Mouse (Mus musculus): ENCODE measurements around the gene Flt3l. TPM values are rescaled to one million over a fixed set of nuclear protein-coding genes. Genes with fewer than 3 reads are reported as not detected.
"Not testable (repeated sequence)": the region's sequence is repeated elsewhere in the genome, so short reads cannot be mapped to it uniquely, and the experiment has no call there.

Flt3l gene
- polyA plus RNA-seq, 1 experiment from 2014 or later: 2.5 TPM

DNA sequence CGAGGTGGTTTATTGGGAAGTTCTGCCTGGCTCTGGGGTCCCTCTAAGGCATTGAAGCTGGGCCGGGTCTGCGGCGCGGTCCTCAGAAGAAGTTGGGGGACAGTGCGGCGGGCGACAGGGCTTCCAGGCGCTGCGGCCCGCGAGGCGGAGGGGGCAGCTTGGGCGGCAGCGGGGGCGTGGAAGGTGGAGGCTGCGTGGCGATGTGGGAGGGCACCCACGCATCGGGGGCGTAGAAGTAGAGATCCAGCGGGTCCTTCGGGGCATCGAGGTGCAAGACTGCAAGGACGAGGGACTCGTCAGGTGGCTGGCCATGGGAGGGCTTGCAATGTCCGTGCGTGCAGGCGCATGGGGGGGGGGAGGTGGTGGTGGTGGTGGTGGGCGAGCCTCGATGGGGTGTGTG is 40.1 kb upstream of the Flt3l start:
- peak overlapping the region; percentile 1; the same call in 1 of the 2 replicates for H3K4me3 ChIP-seq (ENCODE audit: low read length)
- H3K4me2 ChIP-seq (ENCODE audit: low read depth, low read length): no peak overlapping the region
- ATAC-seq: no peak
- 2% methylated on average over 31 of the region's 31 CpGs for WGBS
- no peaks in the 10 kb centered on the region for H3K9me3 ChIP-seq (ENCODE audit: control insufficient read depth, low read length)
- H3K27me3 ChIP-seq (replicated peaks; ENCODE audit: control insufficient read depth, insufficient read depth, low read length): peaks cover 73% of the 10 kb centered on the region
- 0 out of 2 replicates have a peak, but pooled peaks cover 8% of the 10 kb centered on the region for H3K4me1 ChIP-seq (ENCODE audit: control insufficient read depth, insufficient read depth, low read length)
- no peaks in the 10 kb centered on the region for H3K36me3 ChIP-seq (ENCODE audit: control insufficient read depth, insufficient read depth, low read length)
- no peak overlapping the region for H3K9ac ChIP-seq (ENCODE audit: low read depth, low read length)
- no peak overlapping the region for H3K27ac ChIP-seq (ENCODE audit: low read length)

DNA sequence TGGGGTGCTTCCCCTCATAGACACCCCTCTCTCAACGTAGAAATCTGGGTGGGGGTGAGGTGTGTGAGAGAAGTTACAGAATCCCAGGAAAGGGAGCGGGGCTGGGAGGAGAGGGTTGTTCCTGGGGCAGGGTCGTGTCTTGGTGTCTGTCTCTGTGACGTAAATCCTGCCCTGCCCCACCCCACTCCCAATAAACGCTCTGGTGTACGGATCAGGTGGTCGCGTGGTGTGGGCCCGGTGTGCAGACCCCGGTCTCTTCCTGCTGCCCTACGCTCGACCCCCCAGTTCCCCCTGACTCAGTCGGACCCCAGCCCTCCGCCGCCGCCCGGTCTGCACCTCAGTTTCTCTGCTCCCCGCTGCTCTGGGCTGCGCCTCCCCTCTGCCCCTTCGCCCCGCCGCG is 39.7 kb upstream of the Flt3l start:
- peaks cover 68% of the 10 kb centered on the region for H3K27me3 ChIP-seq (replicated peaks; ENCODE audit: control insufficient read depth, insufficient read depth, low read length)

DNA sequence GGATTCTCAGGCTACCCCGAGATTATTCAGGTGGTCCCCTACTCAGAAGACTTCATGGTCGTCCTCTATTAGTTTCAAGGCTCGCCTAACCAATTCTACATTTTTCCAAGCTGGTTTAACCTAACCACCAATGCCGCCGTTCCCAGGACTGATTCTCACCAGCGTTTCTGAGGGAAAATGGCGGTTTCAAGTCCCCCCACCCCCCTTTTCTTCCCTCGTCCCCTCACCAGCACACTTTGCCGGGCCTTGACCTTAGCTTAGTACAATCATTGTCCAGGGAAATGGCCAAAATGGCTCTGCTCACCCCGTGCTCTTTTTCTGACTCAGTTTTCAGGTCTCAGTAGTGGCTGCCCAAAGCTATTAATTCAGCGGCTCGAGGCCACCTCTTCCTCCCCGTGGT is 39.2 kb upstream of the Flt3l start:
- no peak overlapping the region for H3K4me3 ChIP-seq (ENCODE audit: low read length)

More for the DNA sequence above, 39.7 kb upstream of the Flt3l start:
- Histone ChIP-seq H3K27ac (ENCODE audit: low read length) (no peak overlapping the region), H3K9me3 (ENCODE audit: control insufficient read depth, low read length) (no peaks in the 10 kb centered on the region), H3K4me3 (ENCODE audit: low read length) (peak overlapping the region; percentile 1; the same call in 1 of the 2 replicates), H3K36me3 (ENCODE audit: control insufficient read depth, insufficient read depth, low read length) (no peaks in the 10 kb centered on the region), H3K9ac (ENCODE audit: low read depth, low read length) (no peak overlapping the region), H3K4me1 (ENCODE audit: control insufficient read depth, insufficient read depth, low read length) (0 out of 2 replicates have a peak, but pooled peaks cover 8% of the 10 kb centered on the region), H3K4me2 (ENCODE audit: low read depth, low read length) (no peak overlapping the region)
- ATAC-seq: no peak
- 2% methylated on average over 23 of the region's 23 CpGs for WGBS

DNA sequence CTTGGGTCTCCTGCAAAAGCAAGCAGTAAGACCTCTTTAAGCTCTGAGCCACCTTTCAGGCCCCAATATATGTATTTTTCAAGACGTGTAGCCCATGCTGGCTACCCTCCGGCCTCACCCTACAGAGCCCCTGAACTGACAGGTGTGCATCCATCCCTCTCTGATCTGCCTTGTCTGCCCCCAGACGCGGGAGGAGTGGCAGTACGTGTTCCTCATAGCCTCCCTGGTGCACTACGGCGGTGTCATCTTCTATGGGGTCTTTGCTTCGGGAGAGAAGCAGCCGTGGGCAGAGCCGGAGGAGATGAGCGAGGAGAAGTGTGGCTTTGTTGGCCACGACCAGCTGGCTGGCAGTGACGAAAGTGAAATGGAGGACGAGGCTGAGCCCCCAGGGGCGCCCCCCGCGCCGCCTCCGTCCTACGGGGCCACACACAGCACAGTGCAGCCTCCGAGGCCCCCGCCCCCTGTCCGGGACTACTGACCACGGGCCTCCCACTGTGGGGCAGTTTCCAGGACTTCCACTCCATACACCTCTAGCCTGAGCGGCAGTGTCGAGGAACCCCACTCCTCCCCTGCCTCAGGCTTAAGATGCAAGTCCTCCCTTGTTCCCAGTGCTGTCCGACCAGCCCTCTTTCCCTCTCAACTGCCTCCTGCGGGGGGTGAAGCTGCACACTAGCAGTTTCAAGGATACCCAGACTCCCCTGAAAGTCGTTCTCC is 38.5 kb upstream of the Flt3l start:
- H3K4me2 ChIP-seq (ENCODE audit: low read depth, low read length): no peak overlapping the region

More for the DNA sequence above, 39.2 kb upstream of the Flt3l start:
- WGBS: 4% methylated on average over 13 of the region's 13 CpGs
- Histone ChIP-seq H3K9me3 (ENCODE audit: control insufficient read depth, low read length) (peaks cover 4% of the 10 kb centered on the region; the same call in 1 of the 2 replicates), H3K27ac (ENCODE audit: low read length) (no peak overlapping the region), H3K36me3 (ENCODE audit: control insufficient read depth, insufficient read depth, low read length) (no peaks in the 10 kb centered on the region), H3K4me1 (ENCODE audit: control insufficient read depth, insufficient read depth, low read length) (0 out of 2 replicates have a peak, but pooled peaks cover 8% of the 10 kb centered on the region), H3K4me2 (ENCODE audit: low read depth, low read length) (no peak overlapping the region), H3K9ac (ENCODE audit: low read depth, low read length) (no peak overlapping the region), H3K27me3 (replicated peaks; ENCODE audit: control insufficient read depth, insufficient read depth, low read length) (peaks cover 64% of the 10 kb centered on the region)
- no peak for ATAC-seq

DNA sequence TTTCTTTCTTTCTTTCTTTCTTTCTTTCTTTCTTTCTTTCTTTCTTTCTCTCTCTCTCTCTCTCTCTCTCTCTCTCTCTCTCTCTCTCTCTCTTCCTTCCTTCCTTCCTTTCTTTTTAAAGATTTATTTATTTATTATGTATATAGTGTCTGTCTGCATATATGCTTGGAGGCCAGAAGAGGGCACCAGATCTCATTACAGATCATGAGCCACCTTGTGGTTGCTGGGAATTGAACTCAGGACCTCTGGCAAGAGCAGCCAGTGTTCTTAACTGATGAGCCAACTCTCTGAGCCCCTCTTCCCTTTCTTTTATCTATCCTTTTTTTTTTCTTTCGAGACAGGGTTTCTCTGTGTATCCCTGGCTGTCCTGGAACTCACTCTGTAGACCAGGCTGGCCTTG is 37.5 kb upstream of the Flt3l start:
- Histone ChIP-seq H3K9me3 (ENCODE audit: control insufficient read depth, low read length) (peaks cover 19% of the 10 kb centered on the region), H3K27me3 (replicated peaks; ENCODE audit: control insufficient read depth, insufficient read depth, low read length) (peaks cover 59% of the 10 kb centered on the region)
- not testable (repeated sequence) for ATAC-seq; H3K4me3 ChIP-seq (ENCODE audit: low read length); H3K4me2 ChIP-seq (ENCODE audit: low read depth, low read length); H3K36me3 ChIP-seq (ENCODE audit: control insufficient read depth, insufficient read depth, low read length); H3K9ac ChIP-seq (ENCODE audit: low read depth, low read length); H3K4me1 ChIP-seq (ENCODE audit: control insufficient read depth, insufficient read depth, low read length); H3K27ac ChIP-seq (ENCODE audit: low read length)
- 73% methylated on average over 1 of the region's 1 CpGs for WGBS

More for the DNA sequence above, 38.5 kb upstream of the Flt3l start:
- H3K4me3 ChIP-seq (ENCODE audit: low read length): peak overlapping the region; percentile 5; the same call in 1 of the 2 replicates
- H3K9me3 ChIP-seq (ENCODE audit: control insufficient read depth, low read length): peaks cover 10% of the 10 kb centered on the region
- H3K36me3 ChIP-seq (ENCODE audit: control insufficient read depth, insufficient read depth, low read length): no peaks in the 10 kb centered on the region
- WGBS: 5% methylated on average over 29 of the region's 29 CpGs
- peaks cover 61% of the 10 kb centered on the region for H3K27me3 ChIP-seq (replicated peaks; ENCODE audit: control insufficient read depth, insufficient read depth, low read length)
- 0 out of 2 replicates have a peak, but pooled peaks cover 8% of the 10 kb centered on the region for H3K4me1 ChIP-seq (ENCODE audit: control insufficient read depth, insufficient read depth, low read length)
- no peak overlapping the region for H3K27ac ChIP-seq (ENCODE audit: low read length)
- no peak; the same call in 1 of the 2 replicates for ATAC-seq
- H3K9ac ChIP-seq (ENCODE audit: low read depth, low read length): no peak overlapping the region

DNA sequence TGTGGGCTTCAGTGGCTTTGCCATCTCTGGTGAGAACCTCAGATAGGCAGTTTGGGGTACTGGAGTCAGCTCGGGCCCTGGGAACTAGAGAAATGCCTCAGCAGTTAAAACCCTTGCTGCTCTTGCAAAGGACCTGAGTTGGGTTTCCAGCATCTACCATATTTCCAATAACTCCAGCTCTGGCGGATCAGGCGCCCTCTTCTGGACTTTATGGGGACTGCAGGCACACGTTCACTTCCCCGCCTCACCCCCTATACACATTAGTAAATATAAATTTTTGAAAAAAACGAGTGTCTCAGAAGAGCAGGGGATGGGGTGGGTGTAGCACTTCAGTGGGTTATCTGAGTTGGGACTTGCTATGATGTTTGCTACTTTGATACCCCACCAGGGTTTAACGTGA is 36.7 kb upstream of the Flt3l start:
- no peak overlapping the region for H3K4me3 ChIP-seq (ENCODE audit: low read length)
- no peak overlapping the region for H3K27ac ChIP-seq (ENCODE audit: low read length)
- H3K9ac ChIP-seq (ENCODE audit: low read depth, low read length): no peak overlapping the region
- no peak for ATAC-seq
- no peaks in the 10 kb centered on the region for H3K36me3 ChIP-seq (ENCODE audit: control insufficient read depth, insufficient read depth, low read length)
- H3K4me1 ChIP-seq (ENCODE audit: control insufficient read depth, insufficient read depth, low read length): 0 out of 2 replicates have a peak, but pooled peaks cover 8% of the 10 kb centered on the region
- peaks cover 59% of the 10 kb centered on the region for H3K27me3 ChIP-seq (replicated peaks; ENCODE audit: control insufficient read depth, insufficient read depth, low read length)
- H3K9me3 ChIP-seq (ENCODE audit: control insufficient read depth, low read length): peaks cover 19% of the 10 kb centered on the region
- WGBS: 58% methylated on average over 7 of the region's 7 CpGs
- H3K4me2 ChIP-seq (ENCODE audit: low read depth, low read length): no peak overlapping the region

DNA sequence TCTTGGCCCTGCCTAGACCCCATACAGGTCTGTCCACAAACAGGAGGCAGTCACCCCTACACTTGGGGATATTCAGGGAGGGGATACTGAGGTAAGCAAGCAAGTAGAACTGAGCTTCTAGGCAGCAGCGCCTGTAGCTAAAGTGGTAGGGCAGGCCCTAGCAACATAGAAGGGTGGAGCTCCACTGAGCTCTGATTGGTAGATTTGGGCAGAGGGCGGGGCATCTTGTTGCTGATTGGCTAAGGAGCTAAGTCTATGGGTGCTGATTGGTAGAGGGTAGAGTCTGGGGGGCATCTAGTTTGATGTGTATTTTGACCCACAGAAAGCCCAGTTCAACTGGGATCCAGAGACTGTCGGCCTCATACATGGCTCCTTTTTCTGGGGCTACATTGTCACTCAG is 33.3 kb upstream of the Flt3l start:
- Histone ChIP-seq H3K36me3 (ENCODE audit: control insufficient read depth, insufficient read depth, low read length) (no peaks in the 10 kb centered on the region), H3K9ac (ENCODE audit: low read depth, low read length) (no peak overlapping the region), H3K4me3 (ENCODE audit: low read length) (no peak overlapping the region), H3K27ac (ENCODE audit: low read length) (no peak overlapping the region), H3K27me3 (replicated peaks; ENCODE audit: control insufficient read depth, insufficient read depth, low read length) (peaks cover 55% of the 10 kb centered on the region), H3K4me1 (ENCODE audit: control insufficient read depth, insufficient read depth, low read length) (no peaks in the 10 kb centered on the region), H3K9me3 (ENCODE audit: control insufficient read depth, low read length) (peaks cover 19% of the 10 kb centered on the region), H3K4me2 (ENCODE audit: low read depth, low read length) (no peak overlapping the region)
- 90% methylated on average over 3 of the region's 3 CpGs for WGBS
- no peak for ATAC-seq

DNA sequence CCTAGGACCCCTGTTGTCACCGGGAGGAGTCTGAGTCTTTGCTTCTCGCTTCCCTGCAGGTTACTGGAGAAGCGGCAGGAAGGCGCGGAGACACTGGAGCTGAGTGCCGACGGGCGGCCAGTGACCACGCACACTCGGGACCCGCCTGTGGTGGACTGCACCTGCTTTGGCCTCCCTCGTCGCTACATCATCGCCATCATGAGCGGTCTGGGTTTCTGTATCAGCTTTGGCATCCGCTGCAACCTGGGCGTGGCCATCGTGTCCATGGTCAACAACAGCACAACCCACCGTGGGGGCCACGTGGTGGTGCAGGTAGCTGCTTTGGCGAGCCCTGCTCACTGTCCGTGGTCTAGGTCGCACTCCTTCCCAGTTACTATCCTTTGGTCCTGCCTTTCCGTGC is 32.4 kb upstream of the Flt3l start:
- peaks cover 19% of the 10 kb centered on the region for H3K9me3 ChIP-seq (ENCODE audit: control insufficient read depth, low read length)
- no peak for ATAC-seq
- no peak overlapping the region for H3K4me2 ChIP-seq (ENCODE audit: low read depth, low read length)
- peaks cover 4% of the 10 kb centered on the region; the same call in 1 of the 2 replicates for H3K4me1 ChIP-seq (ENCODE audit: control insufficient read depth, insufficient read depth, low read length)
- no peaks in the 10 kb centered on the region for H3K36me3 ChIP-seq (ENCODE audit: control insufficient read depth, insufficient read depth, low read length)
- H3K27ac ChIP-seq (ENCODE audit: low read length): no peak overlapping the region
- H3K27me3 ChIP-seq (replicated peaks; ENCODE audit: control insufficient read depth, insufficient read depth, low read length): peaks cover 57% of the 10 kb centered on the region
- WGBS: 8% methylated on average over 24 of the region's 24 CpGs
- no peak overlapping the region for H3K9ac ChIP-seq (ENCODE audit: low read depth, low read length)
- H3K4me3 ChIP-seq (ENCODE audit: low read length): no peak overlapping the region

DNA sequence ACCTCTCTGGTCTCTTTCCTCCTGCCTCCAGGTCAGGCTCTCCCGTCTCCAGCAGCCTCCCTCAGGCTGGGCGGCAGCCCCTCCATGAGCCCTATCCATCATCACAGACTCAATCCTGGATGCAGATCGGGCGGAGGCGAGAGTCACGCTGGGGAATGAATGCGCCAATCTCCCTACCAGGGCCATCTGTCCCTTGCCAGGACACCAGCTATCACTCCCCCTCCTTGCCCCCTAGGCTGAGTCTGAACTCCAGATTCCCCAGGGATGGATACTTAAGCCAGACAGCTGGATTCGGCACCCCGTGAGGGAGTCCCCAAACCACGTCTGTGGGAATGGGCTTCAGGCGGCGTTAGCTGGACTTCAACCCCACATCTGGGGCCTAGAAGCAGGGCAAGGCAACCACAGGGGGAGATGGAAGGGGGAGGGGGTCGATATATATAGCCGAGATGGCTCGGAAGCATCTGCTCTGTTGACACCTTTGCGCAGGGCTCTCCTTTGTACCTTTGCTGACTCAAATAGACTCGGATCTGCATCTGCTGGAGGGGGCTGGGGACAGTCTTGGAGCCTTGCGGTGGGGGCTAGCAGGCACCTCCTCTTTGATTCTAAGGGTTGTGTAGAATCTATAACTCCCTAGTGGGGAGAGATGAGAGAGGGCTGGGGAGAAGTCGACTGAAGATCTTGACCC is 31.7 kb upstream of the Flt3l start:
- Histone ChIP-seq H3K36me3 (ENCODE audit: control insufficient read depth, insufficient read depth, low read length) (no peaks in the 10 kb centered on the region), H3K27me3 (replicated peaks; ENCODE audit: control insufficient read depth, insufficient read depth, low read length) (peaks cover 65% of the 10 kb centered on the region), H3K9me3 (ENCODE audit: control insufficient read depth, low read length) (peaks cover 19% of the 10 kb centered on the region), H3K4me2 (ENCODE audit: low read depth, low read length) (no peak overlapping the region), H3K9ac (ENCODE audit: low read depth, low read length) (no peak overlapping the region), H3K4me3 (ENCODE audit: low read length) (no peak overlapping the region), H3K27ac (ENCODE audit: low read length) (no peak overlapping the region), H3K4me1 (ENCODE audit: control insufficient read depth, insufficient read depth, low read length) (peaks cover 4% of the 10 kb centered on the region; the same call in 1 of the 2 replicates)
- 3% methylated on average over 19 of the region's 19 CpGs for WGBS
- no peak for ATAC-seq
